19 mouse cellular contexts compared by ENCODE assay signal in the genomic region with DNA sequence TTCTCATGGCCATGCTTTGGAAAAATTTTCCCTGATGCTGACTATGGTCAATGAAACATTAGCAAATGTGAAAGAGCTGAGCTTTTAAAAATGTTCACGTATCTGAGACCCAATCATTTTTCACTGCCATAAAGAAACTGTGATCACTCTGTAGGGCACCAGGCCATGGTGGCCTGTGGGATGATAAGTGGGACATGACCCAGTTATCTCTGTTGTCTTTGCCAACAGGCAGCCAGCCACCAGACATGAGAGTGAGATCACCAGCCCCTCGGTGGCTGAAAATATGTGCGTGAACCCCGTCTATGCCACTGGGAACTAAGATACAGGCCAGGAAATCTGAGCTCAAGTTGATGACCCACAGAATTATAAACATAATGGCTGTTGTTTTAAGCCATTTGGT. TPM values are rescaled to one million over a fixed set of nuclear protein-coding genes. Genes with fewer than 3 reads are reported as not detected.
DNase-seq lines count a peak whose midpoint lies in the region; ATAC-seq and TF ChIP-seq lines count a peak whose summit lies in the region.
"Had no signal": no experiment of that assay in that cellular context is flagged by ENCODE, and none has a peak within 500 bp of the region (broad histone marks: within the 10 kb centered on the region; RNA-seq: fewer than 3 reads in every experiment).

No protein-coding gene starts in this region.

- no peak overlapping the region for H3K9ac ChIP-seq in liver, postnatal 0 days (replicated peaks)
- H3K9ac ChIP-seq: forebrain, embryonic 15.5 days; hindbrain, embryonic 12.5 days; lung, embryonic 15.5 days; neural tube, embryonic 12.5 days had no signal

- no peak overlapping the region for H3K27ac ChIP-seq in liver, postnatal 0 days (ENCODE audit: low read depth)
- H3K27ac ChIP-seq: forebrain, embryonic 15.5 days; hindbrain, embryonic 12.5 days; lung, embryonic 15.5 days; neural tube, embryonic 12.5 days had no signal

- intact Hi-C loops in heart, postnatal 36 days (cut with DNase I) = no loop called here
- intact Hi-C loops in heart, postnatal 14 days (cut with DNase I) = no loop called here

- peak; percentile 91 for TF ChIP-seq EP300 in liver, postnatal 0 days (IDR thresholded peaks at IDR 0.05; ENCODE audit: low read depth)

- no peaks in the 10 kb centered on the region for H3K9me3 ChIP-seq in liver, postnatal 0 days (ENCODE audit: low read length)
- H3K9me3 ChIP-seq: forebrain, embryonic 15.5 days; hindbrain, embryonic 12.5 days; lung, embryonic 15.5 days; neural tube, embryonic 12.5 days had no signal

- peak; percentile 2 for DNase-seq in adrenal gland, postnatal 25 days
- DNase-seq in adrenal gland, postnatal 4 days (ENCODE audit: low spot score in 2 of 2) = no peak
- peak; percentile 90 for DNase-seq in heart, adult 11 months
- DNase-seq in heart, postnatal 36 days = no peak
- peak; percentile 15 to 43 for DNase-seq in heart, postnatal 14 days
- peak; percentile 17 for DNase-seq in liver, postnatal 0 days
- no peak for DNase-seq in lung, postnatal 14 days
- no peak for DNase-seq in embryo, embryonic 11 days
- DNase-seq: adrenal gland, postnatal 36 days; layer of hippocampus, postnatal 36 days; right cerebral cortex, postnatal 4 days; thymus, adult 18-20 months had no signal

- no peaks in the 10 kb centered on the region for H3K36me3 ChIP-seq in liver, postnatal 0 days (replicated peaks; ENCODE audit: insufficient read depth, low read length)
- H3K36me3 ChIP-seq: forebrain, embryonic 15.5 days; hindbrain, embryonic 12.5 days; lung, embryonic 15.5 days; neural tube, embryonic 12.5 days had no signal

- TF ChIP-seq CTCF in liver, postnatal 0 days (IDR thresholded peaks at IDR 0.05; ENCODE audit: low read depth) = no peak

- H3K4me2 ChIP-seq in liver, postnatal 0 days (ENCODE audit: low read depth, low read length) = no peak overlapping the region
- H3K4me2 ChIP-seq: forebrain, embryonic 15.5 days; hindbrain, embryonic 12.5 days; lung, embryonic 15.5 days; neural tube, embryonic 12.5 days had no signal

- H3K27me3 ChIP-seq in liver, postnatal 0 days (ENCODE audit: insufficient read depth, low read length) = no peaks in the 10 kb centered on the region
- H3K27me3 ChIP-seq: CH12.LX; forebrain, embryonic 15.5 days; hindbrain, embryonic 12.5 days; lung, embryonic 15.5 days; neural tube, embryonic 12.5 days had no signal

- ATAC-seq in liver, postnatal 0 days = peak; percentile 35; the same call in 1 of the 2 replicates
- ATAC-seq: activated CD4-positive, CD25-positive, alpha-beta regulatory T cell, adult 4 months; forebrain, embryonic 15.5 days; midbrain, embryonic 16.5 days had no signal

- H3K4me1 ChIP-seq in liver, postnatal 0 days (ENCODE audit: insufficient read depth) = peaks cover 10% of the 10 kb centered on the region; the same call in 1 of the 2 replicates
- H3K4me1 ChIP-seq: forebrain, embryonic 15.5 days; hindbrain, embryonic 12.5 days; lung, embryonic 15.5 days; neural tube, embryonic 12.5 days had no signal

- no peak overlapping the region for H3K4me3 ChIP-seq in liver, postnatal 0 days (ENCODE audit: low read depth, low read length)
- H3K4me3 ChIP-seq: forebrain, embryonic 15.5 days; hindbrain, embryonic 12.5 days; lung, embryonic 15.5 days; neural tube, embryonic 12.5 days had no signal

- WGBS in liver, postnatal 0 days (ENCODE audit: insufficient replicate concordance) = 42% methylated on average over 4 of the region's 4 CpGs

RNA-seq across cellular contexts. Expression of a gene that starts 14.2 kb away (rescaled TPM):
- total RNA-seq in adrenal gland, postnatal 25 days (2021) = 7.7 and 8.2 TPM in 2 replicates
- total RNA-seq in adrenal gland, postnatal 4 days (2021) = 10 to 100 TPM; 12.1 to 13.3 TPM
- 10 to 100 TPM; 12.7 to 13.4 TPM for total RNA-seq in heart, postnatal 36 days (2021)
- 10 to 100 TPM; 18.8 to 19.1 TPM for total RNA-seq in heart, postnatal 14 days (2021)
- polyA plus RNA-seq in liver, postnatal 0 days (2015; fragmentation: Nextera tagmentation; extraction: Ambion mirVana) = 0.69 and 0.74 TPM in 2 replicates
- total RNA-seq: CH12.LX had no signal

Comparison
In these comparisons a context has a peak if more than half of its experiments do, and no peak if none do; other contexts are left out.
1. DNase-seq: peak in adrenal gland, postnatal 25 days (single experiment), heart, adult 11 months (single experiment), heart, postnatal 14 days (2 of 2) and liver, postnatal 0 days (single experiment); none in adrenal gland, postnatal 4 days (0 of 2), heart, postnatal 36 days (0 of 2), lung, postnatal 14 days (single experiment) and embryo, embryonic 11 days (single experiment).